27 mouse cellular contexts compared by ENCODE assay signal in the genomic region with DNA sequence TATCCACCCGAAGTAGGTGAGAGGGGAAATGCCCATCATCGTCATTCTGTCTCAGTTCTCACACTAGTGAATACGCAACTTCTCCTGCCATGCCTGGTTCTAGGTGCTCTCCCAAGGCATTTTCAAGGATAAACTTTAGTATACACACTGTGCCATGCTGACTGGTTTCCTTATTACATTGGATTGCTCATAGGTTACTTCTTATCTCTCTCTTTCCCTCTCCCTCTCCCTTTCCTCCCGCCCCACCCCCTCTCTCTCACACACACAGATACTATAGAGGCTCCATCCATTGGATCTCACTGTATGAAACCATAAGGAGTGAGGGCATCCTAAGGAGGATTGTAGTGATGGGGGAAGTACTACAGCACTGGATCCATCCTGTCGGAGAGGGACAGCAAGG.
"Had no signal": no experiment of that assay in that cellular context is flagged by ENCODE, and none has a peak within 500 bp of the region (broad histone marks: within the 10 kb centered on the region; RNA-seq: fewer than 3 reads in every experiment).

No protein-coding gene starts in this region.

- H3K4me2 ChIP-seq: heart, embryonic 11.5 days; heart, embryonic 13.5 days; heart, embryonic 15.5 days; hindbrain, embryonic 12.5 days; hindbrain, embryonic 14.5 days; kidney, embryonic 15.5 days; limb, embryonic 13.5 days; limb, embryonic 15.5 days had no signal

- H3K27me3 ChIP-seq: heart, embryonic 13.5 days; heart, embryonic 15.5 days; hindbrain, embryonic 12.5 days; kidney, embryonic 15.5 days; limb, embryonic 13.5 days; limb, embryonic 15.5 days had no signal

- H3K4me3 ChIP-seq: heart, adult 2 months; heart, embryonic 13.5 days; heart, embryonic 15.5 days; hindbrain, embryonic 10.5 days; hindbrain, embryonic 12.5 days; kidney, embryonic 15.5 days; limb, embryonic 13.5 days; limb, embryonic 15.5 days had no signal

- H3K9ac ChIP-seq: forebrain, postnatal 0 days; heart, embryonic 13.5 days; heart, embryonic 15.5 days; hindbrain, embryonic 12.5 days; hindbrain, embryonic 14.5 days; kidney, embryonic 15.5 days; limb, embryonic 13.5 days; limb, embryonic 15.5 days; liver, embryonic 14.5 days had no signal

- H3K9me3 ChIP-seq: heart, embryonic 13.5 days; heart, embryonic 15.5 days; hindbrain, embryonic 10.5 days; hindbrain, embryonic 12.5 days; kidney, embryonic 15.5 days; limb, embryonic 13.5 days; limb, embryonic 15.5 days had no signal

- ATAC-seq: forebrain, postnatal 0 days; hindbrain, embryonic 16.5 days; inflammation-experienced regulatory T-cells, adult 6 months had no signal

- H3K36me3 ChIP-seq: heart, embryonic 13.5 days; heart, embryonic 15.5 days; hindbrain, embryonic 10.5 days; hindbrain, embryonic 12.5 days; kidney, embryonic 15.5 days; limb, embryonic 13.5 days; limb, embryonic 15.5 days had no signal

- DNase-seq: forebrain, postnatal 0 days; gastrocnemius, postnatal 14 days; gastrocnemius, postnatal 36 days; heart, adult 11 months; heart, adult 2 months; heart, postnatal 4 days; kidney, adult 11 months; kidney, adult 2 months; kidney, adult 9 months; kidney, postnatal 14 days; kidney, postnatal 36 days; layer of hippocampus, adult 9-11 months; layer of hippocampus, postnatal 36 days; left cerebral cortex, postnatal 4 days had no signal

- H3K27ac ChIP-seq: heart, adult 2 months; heart, embryonic 13.5 days; heart, embryonic 15.5 days; hindbrain, embryonic 10.5 days; hindbrain, embryonic 12.5 days; hindbrain, embryonic 14.5 days; kidney, embryonic 15.5 days; kidney, postnatal 0 days; limb, embryonic 13.5 days; limb, embryonic 15.5 days; liver, embryonic 14.5 days had no signal
